Mouse (Mus musculus) embryo, embryonic 9.5 days (tissue): ENCODE data around the gene Alk.

Source experiments
- DNase-seq: peaks from one replicate; pipeline ENCODE4 v3.0.0-alpha.2; 2017; ENCODE audit errors: extremely low spot score

The Alk gene

GRCm38 (mm10) chr17:72401349-72401748 lies 203.1 kb downstream of the Alk start:
- no peak for DNase-seq

DNA sequence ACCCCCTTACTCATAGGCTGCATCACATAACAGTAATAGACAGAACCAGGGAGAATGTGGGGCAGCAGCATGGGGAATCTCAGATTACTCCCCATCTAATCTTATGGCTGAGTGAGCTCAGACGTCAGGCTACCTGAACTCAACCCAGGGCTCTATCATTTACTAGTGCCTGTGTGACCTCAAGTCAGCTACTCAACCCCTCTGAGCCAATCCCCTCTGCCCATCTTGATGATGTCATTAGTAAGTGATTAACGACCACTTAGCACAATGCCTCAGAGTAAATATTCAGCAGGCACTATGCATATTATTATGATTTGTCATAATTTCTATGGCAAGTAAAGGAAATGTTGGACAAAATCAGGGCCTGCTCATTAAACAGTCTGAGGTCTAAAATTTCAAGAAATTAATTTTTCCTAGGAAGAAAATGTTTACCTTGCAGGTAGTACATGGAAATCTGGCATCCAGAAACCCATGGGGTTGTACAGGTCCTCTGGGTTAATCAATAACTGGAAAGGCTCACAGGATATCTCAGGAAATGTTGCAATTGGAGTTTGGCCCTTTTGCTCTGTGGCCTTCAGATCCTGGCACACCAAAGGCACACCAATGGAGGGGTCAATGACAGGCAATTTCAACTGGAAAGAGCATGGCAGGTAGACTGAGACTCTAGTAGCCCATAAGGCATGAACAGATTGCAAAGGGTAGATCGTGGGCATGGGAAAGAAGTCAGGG lies 204.9 kb downstream of the Alk start:
- DNase-seq: no peak

GRCm38 (mm10) chr17:72395956-72396355 lies 208.5 kb downstream of the Alk start:
- no peak for DNase-seq

- DNase-seq: no peak
Observed at GRCm38 (mm10) chr17:72368991-72369390, 235.4 kb downstream of the Alk start.

DNA sequence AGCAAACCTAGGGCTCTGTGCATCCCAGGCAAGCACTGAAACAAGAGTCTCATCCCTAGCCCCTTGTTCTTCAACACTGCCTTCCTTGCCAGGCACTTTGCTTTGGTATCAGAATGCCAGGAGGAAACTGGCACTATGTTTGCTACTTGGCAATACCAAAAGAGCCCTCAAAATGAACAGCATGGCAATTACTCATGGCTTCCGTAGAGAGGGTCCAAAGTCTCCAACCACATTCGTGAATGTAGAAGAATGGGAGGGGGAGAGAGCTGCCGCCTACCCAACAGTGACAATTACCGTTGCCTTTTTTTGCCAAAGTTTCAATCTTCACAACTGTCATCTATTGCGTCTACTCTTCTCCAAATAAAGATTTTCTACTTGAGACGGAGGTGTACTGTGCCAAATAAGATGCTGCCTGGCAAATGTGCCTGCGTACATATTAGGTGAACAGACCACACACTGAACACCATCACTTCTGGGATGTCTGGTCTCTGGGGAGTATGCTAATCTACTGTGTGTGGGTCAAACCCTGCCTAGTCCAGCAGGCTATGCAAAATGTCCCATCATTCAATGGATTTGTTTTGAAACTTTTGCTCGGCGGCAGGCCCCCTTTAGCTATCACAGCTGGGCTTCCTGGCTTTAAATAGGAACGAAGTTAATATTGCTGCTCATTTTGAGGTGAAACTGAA lies 241.5 kb downstream of the Alk start:
- no peak for DNase-seq

DNA sequence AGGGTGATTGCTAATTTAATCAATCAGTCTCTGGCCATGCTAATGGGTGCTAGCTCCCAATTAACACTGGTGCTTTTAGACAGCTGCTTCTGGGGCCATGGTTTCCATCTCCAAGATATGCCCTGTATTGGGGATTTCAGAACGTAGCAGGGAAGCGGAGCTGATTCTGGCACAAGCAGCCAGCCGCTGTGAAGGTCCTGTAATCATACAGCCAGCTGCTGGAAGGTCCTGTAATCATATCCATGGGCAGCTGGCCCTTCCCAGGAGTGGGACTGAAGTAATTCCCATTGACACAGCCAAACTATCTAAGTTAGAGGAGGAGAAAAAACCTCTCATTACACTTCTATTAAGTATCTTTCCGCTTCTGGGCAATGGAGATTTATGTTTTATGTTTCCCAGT lies 242.5 kb downstream of the Alk start:
- no peak for DNase-seq

DNA sequence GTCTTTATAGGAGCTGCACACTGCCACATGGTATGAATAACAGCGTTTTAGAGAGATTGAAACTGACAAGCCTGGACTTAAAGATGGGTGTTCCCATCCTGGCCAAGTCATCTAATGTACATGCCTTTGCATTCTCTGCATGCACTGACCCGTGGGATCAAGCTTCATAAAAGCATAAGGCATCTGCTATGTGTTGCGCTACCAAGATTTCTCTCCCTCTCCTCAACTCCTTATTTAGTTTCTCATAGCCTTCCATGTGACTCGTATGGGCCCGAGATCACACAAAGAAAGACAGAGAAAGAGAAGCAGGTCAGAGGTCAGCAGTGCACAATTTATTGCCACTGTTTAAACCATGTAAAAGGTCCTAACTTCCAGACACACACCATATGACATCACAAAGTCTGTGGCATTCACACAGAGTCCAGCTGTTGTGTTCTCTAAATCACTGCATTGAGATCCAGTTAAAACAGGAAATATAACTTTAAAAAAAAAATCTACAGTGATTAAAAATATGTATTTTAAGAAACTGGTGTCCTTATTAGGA lies 247.6 kb downstream of the Alk start:
- DNase-seq: no peak

DNA sequence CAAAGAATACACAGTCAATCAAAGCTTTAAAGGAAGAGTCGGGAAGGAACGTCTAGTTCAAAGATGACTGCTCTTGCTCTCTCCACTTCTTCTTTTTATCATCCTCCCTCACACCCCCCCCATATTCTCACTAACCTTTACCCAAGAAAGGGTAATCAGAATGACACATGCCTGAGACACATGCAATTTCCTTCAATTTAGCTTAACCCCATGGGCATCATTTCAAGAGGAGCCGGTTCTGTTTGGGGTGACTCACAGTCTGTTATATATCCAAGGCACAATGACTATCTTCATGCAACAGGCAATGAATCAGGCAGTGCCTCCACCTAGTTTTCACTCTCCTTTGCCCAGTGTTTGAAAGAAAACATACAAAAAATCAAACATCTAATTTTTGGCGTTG lies 265.0 kb downstream of the Alk start:
- DNase-seq: no peak

DNA sequence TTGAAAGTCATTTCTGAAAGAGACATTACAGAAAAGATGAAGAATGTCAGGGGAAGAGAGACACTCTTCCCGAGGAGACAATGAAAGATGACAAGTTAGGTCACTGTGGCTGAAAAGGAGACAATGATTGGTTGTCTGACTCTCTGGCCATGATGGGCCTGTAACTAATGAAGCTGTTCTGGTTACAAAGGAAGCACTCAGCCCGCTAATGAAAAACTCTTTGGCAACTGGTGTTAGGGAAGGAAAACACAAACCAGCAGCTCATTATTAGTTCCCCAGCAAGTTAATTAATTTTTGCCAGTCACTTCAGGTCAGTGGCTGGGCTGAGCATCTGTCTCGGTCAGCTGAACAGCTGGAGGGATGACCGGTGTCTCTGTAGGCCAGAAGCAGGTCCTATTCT lies 271.5 kb downstream of the Alk start:
- DNase-seq: no peak

DNA sequence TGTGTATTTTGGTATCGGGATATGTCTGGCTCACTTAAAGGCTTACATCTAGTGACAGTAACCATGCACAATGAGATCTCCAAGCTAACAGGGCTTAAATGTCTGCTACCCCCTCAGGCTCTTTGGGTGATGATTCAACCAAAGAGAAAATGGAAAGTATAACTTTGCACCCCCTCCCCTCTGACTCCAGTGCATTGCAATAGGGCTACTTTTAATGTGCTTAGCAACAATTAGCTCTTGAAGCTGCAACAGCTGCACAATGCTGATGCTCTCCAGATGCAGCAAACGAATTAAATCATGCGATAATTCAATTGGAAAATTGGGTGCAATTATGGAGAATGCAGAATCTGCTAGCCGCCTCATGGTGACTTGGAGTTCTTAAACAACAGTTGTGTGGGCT lies 278.5 kb downstream of the Alk start:
- no peak for DNase-seq

- no peak for DNase-seq
Observed at GRCm38 (mm10) chr17:72319576-72319975, 284.9 kb downstream of the Alk start.

DNA sequence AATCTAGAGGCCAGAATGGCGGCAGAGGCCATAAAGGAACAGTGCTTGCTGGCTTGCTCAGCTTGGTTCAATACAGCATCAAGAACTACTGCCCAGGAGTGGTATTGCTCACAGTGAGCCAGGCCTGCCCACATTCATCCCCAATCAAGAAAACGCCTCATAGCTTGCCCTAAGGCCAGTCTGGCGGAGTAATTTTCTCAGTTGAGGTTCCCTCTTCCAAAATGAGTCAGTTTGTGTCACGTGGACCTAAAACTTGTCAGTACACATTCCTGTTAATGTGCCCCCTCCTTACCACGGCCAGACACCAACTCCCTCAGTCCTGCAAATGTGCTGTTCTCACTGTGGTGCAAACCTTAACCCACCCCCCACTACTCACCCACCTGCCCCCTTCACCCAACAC lies 304.8 kb downstream of the Alk start:
- DNase-seq: no peak

DNA sequence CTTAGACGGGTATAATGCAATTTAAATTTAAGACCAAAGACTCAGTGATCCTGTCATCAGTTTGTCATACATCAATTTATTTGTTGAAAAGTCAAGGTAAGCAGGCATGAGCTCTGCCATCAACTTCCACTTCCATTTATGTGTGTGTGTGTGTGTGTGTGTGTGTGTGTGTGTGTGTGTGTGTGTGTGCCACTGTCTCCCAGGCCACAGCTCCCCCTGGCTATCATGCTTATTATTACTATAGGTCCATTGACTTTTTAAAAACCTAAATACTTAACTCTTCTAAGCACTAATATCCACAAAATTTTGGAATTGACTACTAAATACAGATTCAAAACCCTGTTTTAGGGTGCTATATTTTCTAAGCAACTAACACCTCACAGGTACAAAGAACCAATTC lies 308.1 kb downstream of the Alk start:
- DNase-seq: no peak

GRCm38 (mm10) chr17:72293267-72293580 lies 311.2 kb downstream of the Alk start:
- no peak for DNase-seq

- no peak for DNase-seq
Observed at GRCm38 (mm10) chr17:72292444-72293266, 311.8 kb downstream of the Alk start.

- DNase-seq: peak; percentile 9
Observed at GRCm38 (mm10) chr17:72285961-72286360, 318.5 kb downstream of the Alk start.

DNA sequence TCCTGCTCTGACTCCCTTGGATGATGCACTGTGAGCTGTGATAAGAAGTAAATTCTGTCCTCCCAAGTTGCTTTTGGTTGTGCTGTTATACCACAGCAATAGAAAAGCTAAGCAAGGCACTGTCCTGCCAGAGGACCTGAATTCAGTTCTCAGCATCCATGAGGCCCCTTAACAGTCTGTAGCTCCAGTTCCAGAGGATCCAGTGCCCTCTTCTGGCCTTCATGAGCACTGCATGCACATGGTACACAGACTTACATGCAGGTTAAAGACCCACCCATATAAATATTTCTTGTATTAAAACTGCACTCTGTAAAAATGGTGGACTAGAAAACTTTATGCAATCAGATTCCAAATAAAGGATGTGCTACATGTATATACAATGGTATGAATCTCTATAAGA lies 326.1 kb downstream of the Alk start:
- no peak for DNase-seq

DNA sequence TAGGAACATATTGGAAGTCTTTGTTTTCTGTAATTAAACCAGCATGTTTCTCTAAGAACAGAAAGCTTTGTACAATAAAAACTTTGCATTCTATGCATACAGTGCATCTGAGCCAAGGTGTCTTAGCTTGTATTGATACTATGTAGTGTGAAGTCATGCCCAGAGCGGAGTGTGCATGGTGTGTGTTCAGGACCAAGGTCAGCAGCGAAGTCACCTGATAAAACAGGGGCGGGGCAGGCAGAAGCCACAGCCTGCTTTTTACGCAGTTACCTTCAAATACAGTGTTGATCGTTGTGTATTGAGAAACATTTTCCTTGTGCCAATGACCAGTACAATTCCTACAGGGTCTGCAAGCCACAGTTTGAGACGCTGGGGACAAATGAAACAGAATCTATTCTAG lies 327.6 kb downstream of the Alk start:
- DNase-seq: peak; percentile 3

DNA sequence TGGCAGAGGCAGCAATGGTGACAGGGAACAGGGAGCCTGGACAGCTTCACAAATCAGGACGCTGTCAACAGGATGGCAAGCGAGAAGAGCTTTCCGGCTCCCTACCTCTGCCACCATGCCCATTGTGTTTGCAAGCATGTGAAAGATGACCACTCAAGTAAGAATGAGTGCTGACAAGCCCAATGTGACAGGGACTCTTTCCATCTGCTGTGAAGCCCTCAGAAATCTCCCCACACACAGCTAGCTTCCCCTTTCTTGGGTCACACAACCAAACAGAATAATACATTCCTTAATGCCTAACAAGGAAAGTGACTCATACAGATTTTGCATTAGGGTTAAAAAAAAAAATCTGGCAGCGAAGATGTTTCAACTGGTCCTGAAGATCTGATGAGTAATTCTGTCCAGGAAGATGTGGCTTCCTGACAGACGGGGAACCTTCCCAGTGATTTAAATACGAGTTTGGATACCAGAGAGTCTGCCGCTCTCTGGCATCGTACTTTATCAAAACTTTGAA lies 329.0 kb downstream of the Alk start:
- DNase-seq: no peak

DNA sequence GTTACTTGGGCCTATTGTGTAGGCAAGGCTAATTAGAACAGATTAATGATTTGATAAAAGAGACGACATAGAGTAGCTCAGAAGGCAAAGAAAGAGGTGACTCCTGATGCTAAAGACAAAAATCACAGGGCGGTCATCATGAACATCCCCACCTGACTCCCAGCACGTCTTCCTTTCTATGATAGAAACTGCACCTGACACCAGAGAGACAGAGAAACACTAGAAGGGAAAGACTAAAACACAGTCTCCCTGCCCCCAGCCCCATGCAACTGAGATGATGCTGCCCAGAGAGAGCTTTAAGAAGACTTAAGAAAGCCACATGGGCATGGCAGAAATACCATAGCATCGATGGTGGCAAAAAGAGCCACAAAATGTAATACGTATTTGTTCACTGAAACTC lies 330.2 kb downstream of the Alk start:
- no peak for DNase-seq

DNA sequence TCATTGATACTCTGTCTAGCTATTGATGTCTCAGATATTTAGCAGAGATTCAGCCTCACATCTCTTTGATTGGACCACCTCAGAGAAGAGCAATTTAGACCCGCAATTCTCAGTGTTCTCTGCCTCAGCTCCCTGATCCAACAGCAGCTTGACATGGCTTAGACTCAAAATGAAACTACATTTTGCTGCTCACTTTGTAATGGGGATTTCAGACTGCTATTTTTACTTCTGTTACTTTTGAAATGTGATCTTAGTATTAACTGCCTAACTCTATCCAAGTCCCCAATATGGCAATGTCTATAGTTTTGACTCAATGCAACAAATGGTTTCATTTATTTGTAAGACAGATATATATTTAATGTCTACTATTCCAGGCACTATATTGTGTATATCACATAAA lies 332.8 kb downstream of the Alk start:
- DNase-seq: no peak

GRCm38 (mm10) chr17:72268529-72268928 lies 335.9 kb downstream of the Alk start:
- DNase-seq: no peak
